Mouse (Mus musculus) lung, postnatal 10 days (tissue): ENCODE results near the gene Lamp1.
A peak's percentile ranks its signal among the peaks of the same experiment; 100 is the strongest.

Experiments
- DNase-seq: peaks from one replicate; pipeline ENCODE4 v3.0.0; 2021

The Lamp1 gene

GRCm38 (mm10) chr8:13202806-13203205 lies 43.8 kb downstream of the Lamp1 start:
- DNase-seq, result no peak

- DNase-seq, result peak; percentile 31
These were observed 44.5 kb downstream of the Lamp1 start for GRCm38 (mm10) chr8:13203472-13203871.

GRCm38 (mm10) chr8:13204371-13205140 lies 45.6 kb downstream of the Lamp1 start:
- DNase-seq, result peak; percentile 70

DNA sequence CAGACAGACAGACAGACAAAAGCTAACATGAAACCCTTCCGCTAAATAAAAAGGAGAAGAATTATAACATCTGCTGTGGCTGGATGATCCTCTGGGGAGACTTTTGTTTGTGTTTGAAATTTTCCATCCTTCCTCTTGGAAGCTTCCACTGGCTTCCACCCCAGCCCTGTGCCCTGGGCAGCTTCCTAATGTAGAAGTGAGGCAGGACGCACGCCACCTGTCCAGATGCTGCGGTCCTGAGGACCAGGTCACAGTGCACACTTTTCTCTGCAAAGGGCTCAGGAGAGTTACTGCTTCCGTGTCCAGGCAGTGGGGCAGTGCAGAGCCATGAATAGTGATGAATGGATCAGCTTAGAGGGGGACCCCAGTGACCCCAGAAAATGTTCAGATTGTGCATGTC lies 46.4 kb downstream of the Lamp1 start:
- DNase-seq, result peak; percentile 48

DNA sequence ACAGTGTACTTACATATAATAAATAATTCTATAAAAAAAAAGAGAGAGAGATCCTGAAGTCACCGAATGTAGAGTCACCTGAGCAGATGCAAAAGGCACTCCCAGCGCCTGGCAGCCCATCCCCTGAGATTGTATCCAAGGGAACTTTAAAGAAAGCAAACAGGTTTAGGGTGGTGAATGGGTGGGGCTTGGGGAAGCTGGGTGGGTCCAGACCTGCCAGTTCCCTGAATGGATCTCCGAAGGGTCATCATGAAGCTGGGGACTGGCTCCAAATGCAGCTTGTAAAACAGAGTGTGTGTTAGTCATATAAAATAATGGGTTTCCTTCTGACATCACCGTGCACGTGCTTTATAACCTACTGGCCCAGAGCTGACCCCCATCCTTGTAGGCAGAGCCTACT lies 47.3 kb downstream of the Lamp1 start:
- no peak for DNase-seq

- DNase-seq, result peak; percentile 56
These were observed 49.8 kb downstream of the Lamp1 start for GRCm38 (mm10) chr8:13208627-13209355.

- DNase-seq, result peak; percentile 55
These were observed 50.8 kb downstream of the Lamp1 start for GRCm38 (mm10) chr8:13209770-13210169.

- peak; percentile 94 for DNase-seq
These were observed 54.7 kb downstream of the Lamp1 start for GRCm38 (mm10) chr8:13213479-13214268.

GRCm38 (mm10) chr8:13216386-13216785 lies 57.4 kb downstream of the Lamp1 start:
- DNase-seq, result no peak

DNA sequence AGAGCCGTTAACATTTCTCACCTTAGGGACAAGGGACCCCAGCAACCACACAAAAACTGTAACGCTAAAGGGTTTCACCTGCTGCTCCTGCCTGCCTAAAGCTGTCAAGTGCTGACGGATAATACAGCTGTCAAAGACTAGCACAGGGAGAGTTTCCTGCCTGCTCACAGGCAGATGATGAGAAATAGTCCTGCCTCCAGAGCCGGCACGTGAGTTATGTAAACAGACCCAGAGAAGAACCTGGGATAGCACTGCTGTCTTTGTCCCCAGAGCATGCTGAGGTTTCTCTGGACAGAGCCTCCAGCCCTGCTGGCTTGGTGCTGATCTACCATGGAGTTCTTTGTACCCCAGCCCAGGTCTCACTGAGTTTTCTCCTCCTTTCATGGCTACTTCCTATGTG lies 58.1 kb downstream of the Lamp1 start:
- DNase-seq, result no peak

DNA sequence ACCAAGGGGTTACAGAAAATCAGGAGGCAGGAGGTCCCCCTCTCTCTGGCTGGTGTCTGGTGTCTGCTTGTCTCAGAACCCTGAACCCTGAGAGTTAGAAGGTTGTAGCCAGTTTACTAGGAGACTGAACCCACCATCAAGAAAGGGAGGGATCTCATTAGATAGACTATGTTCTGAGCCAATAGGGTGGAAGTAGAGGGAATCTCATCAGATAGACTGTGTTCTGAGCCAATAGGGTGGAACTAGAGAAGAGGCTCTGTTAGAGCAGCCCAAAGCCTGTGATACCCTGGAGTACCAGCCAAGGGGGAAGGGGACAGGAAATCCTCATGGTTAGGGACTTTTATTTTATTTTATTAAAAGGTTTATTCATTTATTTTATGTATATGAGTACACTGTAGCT lies 59.0 kb downstream of the Lamp1 start:
- DNase-seq, result no peak

GRCm38 (mm10) chr8:13218441-13218840 lies 59.5 kb downstream of the Lamp1 start:
- no peak for DNase-seq

DNA sequence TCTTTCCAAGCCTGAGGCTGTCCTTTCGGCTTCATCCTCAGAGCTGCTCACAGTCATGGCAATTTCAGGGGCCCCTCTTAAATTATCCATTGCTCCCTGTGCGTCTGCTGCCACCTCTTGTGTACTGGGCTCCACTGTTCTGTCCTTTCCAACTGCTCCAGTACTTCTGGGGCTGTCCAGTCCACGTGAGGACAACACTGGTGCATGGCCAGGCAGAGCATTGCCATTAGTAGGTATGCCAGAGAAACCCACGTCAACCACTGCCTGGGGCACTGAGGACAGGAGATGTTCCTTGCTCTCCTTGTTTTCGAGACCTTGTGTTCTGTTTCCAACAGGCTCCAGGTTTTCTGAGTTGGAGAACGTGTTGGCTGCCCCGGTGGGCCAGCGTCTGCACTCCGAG lies 65.5 kb downstream of the Lamp1 start:
- no peak for DNase-seq
